Mouse (Mus musculus): ENCODE data around the gene Hist1h4k.
"Not testable (repeated sequence)": the region's sequence is repeated elsewhere in the genome, so short reads cannot be mapped to it uniquely, and the experiment has no call there.

Hist1h4k gene

GRCm38 (mm10) chr13:21721107-21721756, 29.1 kb downstream of the Hist1h4k start:
- DNase-seq (ENCODE audit: low read depth, low spot score): not testable (repeated sequence)

DNA sequence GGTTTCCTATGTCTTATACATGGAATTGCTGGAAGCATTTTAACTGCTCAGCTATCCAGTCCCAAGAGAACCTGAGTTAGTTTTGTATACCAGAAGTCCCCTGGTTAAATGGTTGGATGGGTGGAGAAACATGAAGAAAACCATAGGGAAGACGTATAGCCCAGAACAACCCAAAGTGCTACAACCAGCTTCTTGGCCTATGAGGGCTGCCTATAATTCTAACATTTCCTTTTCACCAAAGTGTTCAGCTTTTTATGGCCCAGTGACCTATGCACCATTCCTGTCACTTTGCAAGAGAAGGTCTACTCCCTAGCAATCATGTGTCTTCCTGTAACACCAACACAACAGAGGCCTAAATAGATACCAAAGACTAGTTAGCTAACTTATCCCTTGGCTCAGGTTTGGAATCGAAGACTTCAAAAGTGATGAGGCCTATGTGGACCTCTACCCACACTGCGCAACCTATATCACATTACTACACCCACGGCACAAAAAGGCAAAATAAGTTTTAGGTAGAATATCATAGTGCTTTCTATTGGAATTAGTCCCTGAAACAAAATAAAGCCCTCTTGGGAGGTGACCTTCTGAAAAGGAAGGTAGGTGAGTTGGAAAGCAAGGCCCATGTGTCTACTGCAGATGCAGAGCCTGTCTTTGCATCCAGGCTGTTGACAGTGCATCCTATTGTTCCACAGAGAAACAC, 31.8 kb downstream of the Hist1h4k start:
- no peak for DNase-seq (ENCODE audit: low read depth, low spot score)

- peak; percentile 97 for DNase-seq (ENCODE audit: low read depth, low spot score)
These were observed 32.6 kb downstream of the Hist1h4k start, which contains the start of gene Hist1h3h for GRCm38 (mm10) chr13:21717397-21718357. Hist1h3h (plus strand) TSS chr13:21717659.

GRCm38 (mm10) chr13:21716540-21717391, 33.5 kb downstream of the Hist1h4k start:
- DNase-seq (ENCODE audit: low read depth, low spot score): peak; percentile 32

GRCm38 (mm10) chr13:21715864-21716539, 34.3 kb downstream of the Hist1h4k start, which contains the start of the genes Hist1h2bl and Hist1h2ai:
Hist1h2bl (minus strand) TSS chr13:21716143.
Hist1h2ai (plus strand) TSS chr13:21716422.
- DNase-seq (ENCODE audit: low read depth, low spot score): peak; percentile 97

- peak; percentile 74 for DNase-seq (ENCODE audit: low read depth, low spot score)
These were observed 35.0 kb downstream of the Hist1h4k start for GRCm38 (mm10) chr13:21715131-21715863.

- peak; percentile 85 for DNase-seq (ENCODE audit: low read depth, low spot score)
These were observed 35.6 kb downstream of the Hist1h4k start for GRCm38 (mm10) chr13:21714725-21715124.

- DNase-seq (ENCODE audit: low read depth, low spot score): no peak
These were observed 38.6 kb downstream of the Hist1h4k start for GRCm38 (mm10) chr13:21711698-21712097.

DNA sequence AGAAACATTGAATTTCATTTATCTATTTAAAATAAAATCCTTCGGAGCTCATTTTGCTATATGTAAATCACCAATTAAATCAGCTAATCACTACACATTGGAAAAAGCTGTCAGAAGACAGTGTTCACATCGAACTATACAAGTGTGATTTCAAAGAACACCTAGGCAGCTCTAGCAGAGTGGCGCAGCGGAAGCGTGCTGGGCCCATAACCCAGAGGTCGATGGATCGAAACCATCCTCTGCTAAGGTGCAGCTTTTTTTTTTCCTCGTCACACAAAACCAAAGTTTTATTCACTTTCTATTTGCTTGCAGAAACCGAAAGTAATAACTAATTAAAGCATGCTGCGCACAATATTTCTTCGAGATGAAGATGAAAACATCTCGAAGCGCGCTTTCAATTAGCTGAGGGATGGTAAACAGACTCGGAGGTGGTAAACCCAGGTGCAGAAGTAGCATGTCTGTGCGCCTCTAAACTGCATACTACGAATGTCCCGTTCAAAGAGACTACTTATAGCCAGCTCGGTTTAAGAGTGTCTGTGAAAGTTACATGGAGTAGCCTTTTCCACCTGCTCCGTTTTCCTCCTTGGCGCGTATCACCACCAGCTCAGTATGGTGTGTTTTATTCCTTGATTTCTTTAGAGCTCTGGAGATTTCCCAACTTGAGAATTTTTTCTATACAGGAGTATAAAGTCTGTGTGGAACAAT, 39.3 kb downstream of the Hist1h4k start:
- peak; percentile 77 for DNase-seq (ENCODE audit: low read depth, low spot score)

DNA sequence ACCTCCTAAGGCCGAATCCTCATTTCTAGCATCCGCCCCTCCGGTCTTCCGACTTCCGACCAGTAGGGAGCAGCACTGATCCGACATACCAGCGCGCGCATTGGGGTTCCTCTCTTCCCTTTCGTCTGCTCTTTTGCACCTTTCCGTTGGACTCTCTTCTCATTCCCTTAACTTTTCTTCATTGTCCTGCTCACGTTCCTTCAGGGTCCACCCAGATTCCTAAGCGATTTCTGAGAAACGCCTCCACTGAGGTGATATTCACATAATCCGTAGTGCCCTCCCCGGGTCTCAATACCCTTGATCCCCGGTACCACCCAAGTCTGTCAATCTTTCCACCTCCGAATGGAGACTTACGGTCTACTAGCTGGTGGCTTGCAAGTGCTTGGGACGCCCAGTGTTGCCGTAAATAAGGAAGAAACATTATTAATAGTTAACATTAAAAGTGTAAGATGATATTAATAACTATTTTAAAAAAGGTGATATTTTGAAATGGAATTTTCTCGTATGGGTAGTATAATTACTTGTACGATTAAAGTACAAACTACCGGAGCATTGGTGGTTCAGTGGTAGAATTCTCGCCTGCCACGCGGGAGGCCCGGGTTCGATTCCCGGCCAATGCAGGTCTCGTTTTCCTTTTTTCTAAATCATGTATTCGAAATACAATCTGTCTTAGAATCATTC, 40.1 kb downstream of the Hist1h4k start:
- DNase-seq (ENCODE audit: low read depth, low spot score): peak; percentile 93

DNA sequence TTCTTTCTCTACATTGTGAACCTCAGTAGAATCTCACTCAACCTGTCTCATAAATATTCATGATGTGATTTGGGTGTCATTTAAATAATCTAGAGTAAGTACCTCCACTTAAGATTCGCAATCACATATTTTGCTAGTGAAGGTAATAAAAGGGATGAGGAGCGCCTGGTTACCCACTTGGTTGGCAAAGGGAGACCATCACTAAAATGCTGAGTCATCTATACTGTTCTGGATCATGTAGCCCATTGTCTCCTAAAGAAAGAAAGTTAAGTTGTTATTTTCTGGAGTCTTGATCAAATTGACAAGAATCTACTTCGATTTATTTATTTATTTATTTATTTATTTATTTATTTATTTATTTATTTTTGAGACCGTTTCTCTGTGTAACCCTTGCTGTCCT, 43.6 kb downstream of the Hist1h4k start:
- DNase-seq (ENCODE audit: low read depth, low spot score): no peak
